Mouse (Mus musculus): Measurements from ENCODE around the gene Tnfrsf13b. TPM values are rescaled to one million over a fixed set of nuclear protein-coding genes. Genes with fewer than 3 reads are reported as not detected.

Tnfrsf13b gene
- polyA plus RNA-seq (2012): 0.26 and 0.49 TPM in 2 replicates

GRCm38 (mm10) chr11:61126606-61127355 lies at the start of gene Tnfrsf13b:
Gene Tnfrsf13b (plus strand): TSS chr11:61126755.
- Histone ChIP-seq H3K4me3 (replicated peaks) (no peak within 1 kb of the TSS), H3K36me3 (ENCODE audit: control insufficient read depth) (no peaks in the 10 kb centered on the region)

GRCm38 (mm10) chr11:61081624-61082023 lies 44.9 kb upstream of the Tnfrsf13b start:
- H3K9me3 ChIP-seq (ENCODE audit: control insufficient read depth, low read length): no peaks in the 10 kb centered on the region
- no peaks in the 10 kb centered on the region; the same call in 1 of the 2 replicates for H3K36me3 ChIP-seq (ENCODE audit: control insufficient read depth)
- peaks cover 28% of the 10 kb centered on the region for H3K4me1 ChIP-seq (ENCODE audit: control insufficient read depth)
- peaks cover 48% of the 10 kb centered on the region for H3K27me3 ChIP-seq (ENCODE audit: control insufficient read depth)
- no peak overlapping the region for H3K4me3 ChIP-seq (replicated peaks)
- TF ChIP-seq GATA1 (IDR thresholded peaks at IDR 0.05; ENCODE audit: low read length) (no peak), TAL1 (IDR thresholded peaks at IDR 0.05; ENCODE audit: low read length) (no peak)

More at GRCm38 (mm10) chr11:61126606-61127355, at the start of gene Tnfrsf13b:
- Histone ChIP-seq H3K9me3 (ENCODE audit: control insufficient read depth, low read length) (no peaks in the 10 kb centered on the region), H3K27me3 (ENCODE audit: control insufficient read depth) (no peaks in the 10 kb centered on the region), H3K4me1 (ENCODE audit: control insufficient read depth) (no peaks in the 10 kb centered on the region)
- TF ChIP-seq GATA1 (IDR thresholded peaks at IDR 0.05; ENCODE audit: low read length) (no peak), TAL1 (IDR thresholded peaks at IDR 0.05; ENCODE audit: low read length) (no peak)

- H3K4me3 ChIP-seq (replicated peaks): no peak overlapping the region
- H3K27me3 ChIP-seq (ENCODE audit: control insufficient read depth): peaks cover 20% of the 10 kb centered on the region
- TF ChIP-seq GATA1 (IDR thresholded peaks at IDR 0.05; ENCODE audit: low read length) (no peak), TAL1 (IDR thresholded peaks at IDR 0.05; ENCODE audit: low read length) (no peak)
- H3K9me3 ChIP-seq (ENCODE audit: control insufficient read depth, low read length): no peaks in the 10 kb centered on the region
- no peaks in the 10 kb centered on the region for H3K36me3 ChIP-seq (ENCODE audit: control insufficient read depth)
- peaks cover 2% of the 10 kb centered on the region for H3K4me1 ChIP-seq (ENCODE audit: control insufficient read depth)
Observed at GRCm38 (mm10) chr11:61090195-61090594, 36.4 kb upstream of the Tnfrsf13b start.

GRCm38 (mm10) chr11:61091192-61091591 lies 35.4 kb upstream of the Tnfrsf13b start:
- peaks cover 14% of the 10 kb centered on the region for H3K27me3 ChIP-seq (ENCODE audit: control insufficient read depth)
- no peaks in the 10 kb centered on the region for H3K9me3 ChIP-seq (ENCODE audit: control insufficient read depth, low read length)
- TF ChIP-seq GATA1 (IDR thresholded peaks at IDR 0.05; ENCODE audit: low read length) (no peak), TAL1 (IDR thresholded peaks at IDR 0.05; ENCODE audit: low read length) (no peak)
- no peaks in the 10 kb centered on the region for H3K36me3 ChIP-seq (ENCODE audit: control insufficient read depth)
- H3K4me1 ChIP-seq (ENCODE audit: control insufficient read depth): peaks cover 2% of the 10 kb centered on the region
- no peak overlapping the region for H3K4me3 ChIP-seq (replicated peaks)

- Histone ChIP-seq H3K9me3 (ENCODE audit: control insufficient read depth, low read length) (no peaks in the 10 kb centered on the region), H3K4me3 (replicated peaks) (no peak overlapping the region), H3K4me1 (ENCODE audit: control insufficient read depth) (peaks cover 2% of the 10 kb centered on the region), H3K36me3 (ENCODE audit: control insufficient read depth) (no peaks in the 10 kb centered on the region), H3K27me3 (ENCODE audit: control insufficient read depth) (peaks cover 14% of the 10 kb centered on the region)
- TF ChIP-seq GATA1 (IDR thresholded peaks at IDR 0.05; ENCODE audit: low read length): no peak
- TF ChIP-seq TAL1 (IDR thresholded peaks at IDR 0.05; ENCODE audit: low read length): no peak
Observed at GRCm38 (mm10) chr11:61091642-61092262, 34.8 kb upstream of the Tnfrsf13b start.

- Histone ChIP-seq H3K4me1 (ENCODE audit: control insufficient read depth) (peaks cover 7% of the 10 kb centered on the region), H3K27me3 (ENCODE audit: control insufficient read depth) (peaks cover 11% of the 10 kb centered on the region), H3K36me3 (ENCODE audit: control insufficient read depth) (no peaks in the 10 kb centered on the region), H3K9me3 (ENCODE audit: control insufficient read depth, low read length) (no peaks in the 10 kb centered on the region), H3K4me3 (replicated peaks) (no peak overlapping the region)
- TF ChIP-seq GATA1 (IDR thresholded peaks at IDR 0.05; ENCODE audit: low read length): no peak
- no peak for TF ChIP-seq TAL1 (IDR thresholded peaks at IDR 0.05; ENCODE audit: low read length)
Observed at GRCm38 (mm10) chr11:61098046-61098445, 28.5 kb upstream of the Tnfrsf13b start.

GRCm38 (mm10) chr11:61102397-61103339 lies 23.9 kb upstream of the Tnfrsf13b start:
- Histone ChIP-seq H3K4me1 (ENCODE audit: control insufficient read depth) (peaks cover 20% of the 10 kb centered on the region), H3K9me3 (ENCODE audit: control insufficient read depth, low read length) (no peaks in the 10 kb centered on the region), H3K36me3 (ENCODE audit: control insufficient read depth) (no peaks in the 10 kb centered on the region), H3K27me3 (ENCODE audit: control insufficient read depth) (peaks cover 2% of the 10 kb centered on the region; the same call in 1 of the 2 replicates), H3K4me3 (replicated peaks) (no peak overlapping the region)
- TF ChIP-seq TAL1 (IDR thresholded peaks at IDR 0.05; ENCODE audit: low read length): no peak

- Histone ChIP-seq H3K27me3 (ENCODE audit: control insufficient read depth) (no peaks in the 10 kb centered on the region; the same call in 1 of the 2 replicates), H3K9me3 (ENCODE audit: control insufficient read depth, low read length) (no peaks in the 10 kb centered on the region), H3K4me3 (replicated peaks) (no peak overlapping the region), H3K4me1 (ENCODE audit: control insufficient read depth) (peaks cover 20% of the 10 kb centered on the region), H3K36me3 (ENCODE audit: control insufficient read depth) (no peaks in the 10 kb centered on the region)
- TF ChIP-seq GATA1 (IDR thresholded peaks at IDR 0.05; ENCODE audit: low read length) (no peak), TAL1 (IDR thresholded peaks at IDR 0.05; ENCODE audit: low read length) (no peak)
Observed at GRCm38 (mm10) chr11:61104241-61104901, 22.2 kb upstream of the Tnfrsf13b start.

All from erythroblast, embryonic 14.5 days (primary cell).